Mouse (Mus musculus) liver, adult 2 months (tissue): Measurements from ENCODE around the gene Gpc1.

ENCODE experiments used
- CTCF ChIP-seq: fragments of 200-500 bp; IDR thresholded peaks from 2 replicates; pipeline ENCODE4 v1.5.1; 2011; ENCODE audit warnings: low read depth, low read length, control low read depth
- POLR2A ChIP-seq: fragments of 200-500 bp; IDR thresholded peaks from 2 replicates; pipeline ENCODE4 v1.6.1; 2011; ENCODE audit warnings: low read length, control low read depth; ENCODE audit not compliant: insufficient read depth; ENCODE audit errors: extremely low read depth

DNA sequence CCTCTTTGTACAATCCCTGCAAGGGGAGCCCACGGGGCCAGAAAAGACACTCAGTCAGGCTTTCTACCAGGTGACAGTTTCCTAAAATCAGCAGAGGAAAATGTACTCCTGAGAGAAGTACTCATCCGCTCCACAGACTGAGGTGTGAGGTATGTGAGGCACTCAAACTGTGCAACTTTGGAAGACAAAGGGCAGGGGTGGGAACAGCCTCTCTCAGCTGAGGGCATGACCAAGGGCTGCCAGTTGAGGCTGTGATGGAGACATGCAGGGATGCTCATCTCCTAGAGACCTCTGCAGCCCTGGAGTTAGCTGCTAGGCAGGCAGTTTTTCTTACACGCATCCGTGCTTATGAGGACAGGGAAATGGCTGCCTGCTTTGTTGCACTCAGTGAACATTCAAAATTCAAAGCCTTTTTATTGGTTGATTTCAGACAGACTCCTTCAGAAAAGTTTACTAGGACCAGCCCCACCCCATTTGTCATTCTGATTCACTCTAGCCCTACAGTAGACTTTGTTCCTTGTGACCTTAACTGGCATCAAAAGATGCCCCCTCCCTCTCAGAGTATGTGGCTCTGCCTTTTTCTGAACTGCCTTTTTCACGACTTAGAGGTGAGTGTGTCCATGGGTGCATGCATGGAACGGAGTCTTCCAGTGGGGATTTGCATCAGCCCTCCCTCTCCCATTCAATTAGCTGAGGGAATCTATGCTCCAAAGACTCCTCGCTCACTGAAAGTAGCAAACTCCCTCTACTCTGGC, 57.6 kb downstream of the Gpc1 start:
- TF ChIP-seq POLR2A (no peak), CTCF (no peak)
